Mouse (Mus musculus): ENCODE measurements at regions not wholly inside any gene's neighbourhood (a gene's known extent, or its start where the extent isn't known, plus 50 kb on each side); places are given as distances from the start of the nearest gene placed in this dataset.
"Not testable (repeated sequence)": the region's sequence is repeated elsewhere in the genome, so short reads cannot be mapped to it uniquely, and the experiment has no call there.

- not testable (repeated sequence) for H3K27ac ChIP-seq (ENCODE audit: low read depth, low read length); H3K9ac ChIP-seq (ENCODE audit: low read length); DNase-seq (ENCODE audit: low spot score); H3K27me3 ChIP-seq (ENCODE audit: control insufficient read depth, insufficient read depth, low read length); H3K4me1 ChIP-seq (ENCODE audit: control insufficient read depth, insufficient read depth, low read length); H3K4me3 ChIP-seq (ENCODE audit: low read depth, low read length); H3K36me3 ChIP-seq (ENCODE audit: control insufficient read depth, insufficient read depth, low read length); ATAC-seq (ENCODE audit: insufficient read depth, low FRiP score, low TSS enrichment); H3K4me2 ChIP-seq (ENCODE audit: low read depth); H3K9me3 ChIP-seq (ENCODE audit: control insufficient read depth, low read length)
- WGBS: no CpG with 5 or more reads among the region's 6 CpGs
These were observed 112.1 kb upstream of the Sipa1l1 start for GRCm38 (mm10) chr12:82056782-82057611.

DNA sequence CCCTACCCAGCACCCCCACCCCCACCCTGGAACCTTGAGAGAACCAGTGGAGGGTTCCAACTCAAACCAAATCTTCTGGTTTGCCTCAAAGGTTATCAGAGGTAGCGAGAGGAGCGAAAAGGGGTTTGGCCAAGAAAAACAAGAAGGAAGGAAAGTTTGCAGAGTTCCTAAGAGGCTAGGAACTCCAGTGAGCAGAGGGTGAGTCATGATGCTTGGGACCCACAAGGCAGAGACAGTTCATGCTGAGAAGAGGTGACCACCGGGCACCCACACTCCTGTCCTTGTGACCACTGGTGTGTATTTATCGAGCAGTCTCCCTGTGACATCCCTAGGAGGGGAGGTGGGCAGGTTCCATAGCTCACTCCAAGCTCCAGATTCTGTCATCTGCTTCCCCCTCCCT, 104.1 kb upstream of the Sipa1l1 start:
- Histone ChIP-seq H3K27me3 (ENCODE audit: control insufficient read depth, insufficient read depth, low read length) (no peaks in the 10 kb centered on the region), H3K4me1 (ENCODE audit: control insufficient read depth, insufficient read depth, low read length) (no peaks in the 10 kb centered on the region), H3K4me2 (ENCODE audit: low read depth) (no peak overlapping the region), H3K36me3 (ENCODE audit: control insufficient read depth, insufficient read depth, low read length) (no peaks in the 10 kb centered on the region), H3K9ac (ENCODE audit: low read length) (no peak overlapping the region), H3K27ac (ENCODE audit: low read depth, low read length) (no peak overlapping the region), H3K4me3 (ENCODE audit: low read depth, low read length) (no peak overlapping the region), H3K9me3 (ENCODE audit: control insufficient read depth, low read length) (no peaks in the 10 kb centered on the region)
- no peak for ATAC-seq (ENCODE audit: insufficient read depth, low FRiP score, low TSS enrichment)
- 89% methylated on average over 4 of the region's 4 CpGs for WGBS
- DNase-seq (ENCODE audit: low spot score): no peak

GRCm38 (mm10) chr12:82066860-82067259, 102.3 kb upstream of the Sipa1l1 start:
- ATAC-seq (ENCODE audit: insufficient read depth, low FRiP score, low TSS enrichment): no peak

GRCm38 (mm10) chr12:82069621-82070020, 99.5 kb upstream of the Sipa1l1 start:
- no peaks in the 10 kb centered on the region for H3K36me3 ChIP-seq (ENCODE audit: control insufficient read depth, insufficient read depth, low read length)
- 88% methylated on average over 9 of the region's 9 CpGs for WGBS
- H3K27ac ChIP-seq (ENCODE audit: low read depth, low read length): no peak overlapping the region
- no peak overlapping the region for H3K9ac ChIP-seq (ENCODE audit: low read length)
- no peak overlapping the region for H3K4me2 ChIP-seq (ENCODE audit: low read depth)
- H3K4me1 ChIP-seq (ENCODE audit: control insufficient read depth, insufficient read depth, low read length): no peaks in the 10 kb centered on the region
- H3K9me3 ChIP-seq (ENCODE audit: control insufficient read depth, low read length): no peaks in the 10 kb centered on the region
- H3K27me3 ChIP-seq (ENCODE audit: control insufficient read depth, insufficient read depth, low read length): no peaks in the 10 kb centered on the region
- ATAC-seq (ENCODE audit: insufficient read depth, low FRiP score, low TSS enrichment): no peak
- H3K4me3 ChIP-seq (ENCODE audit: low read depth, low read length): no peak overlapping the region
- DNase-seq (ENCODE audit: low spot score): no peak

More at GRCm38 (mm10) chr12:82066860-82067259, 102.3 kb upstream of the Sipa1l1 start:
- no peak overlapping the region for H3K4me3 ChIP-seq (ENCODE audit: low read depth, low read length)
- DNase-seq (ENCODE audit: low spot score): no peak
- H3K36me3 ChIP-seq (ENCODE audit: control insufficient read depth, insufficient read depth, low read length): no peaks in the 10 kb centered on the region
- no peak overlapping the region for H3K4me2 ChIP-seq (ENCODE audit: low read depth)
- no peaks in the 10 kb centered on the region for H3K27me3 ChIP-seq (ENCODE audit: control insufficient read depth, insufficient read depth, low read length)
- H3K9me3 ChIP-seq (ENCODE audit: control insufficient read depth, low read length): no peaks in the 10 kb centered on the region
- 40% methylated on average over 4 of the region's 4 CpGs for WGBS
- no peaks in the 10 kb centered on the region for H3K4me1 ChIP-seq (ENCODE audit: control insufficient read depth, insufficient read depth, low read length)
- H3K27ac ChIP-seq (ENCODE audit: low read depth, low read length): no peak overlapping the region
- H3K9ac ChIP-seq (ENCODE audit: low read length): no peak overlapping the region

DNA sequence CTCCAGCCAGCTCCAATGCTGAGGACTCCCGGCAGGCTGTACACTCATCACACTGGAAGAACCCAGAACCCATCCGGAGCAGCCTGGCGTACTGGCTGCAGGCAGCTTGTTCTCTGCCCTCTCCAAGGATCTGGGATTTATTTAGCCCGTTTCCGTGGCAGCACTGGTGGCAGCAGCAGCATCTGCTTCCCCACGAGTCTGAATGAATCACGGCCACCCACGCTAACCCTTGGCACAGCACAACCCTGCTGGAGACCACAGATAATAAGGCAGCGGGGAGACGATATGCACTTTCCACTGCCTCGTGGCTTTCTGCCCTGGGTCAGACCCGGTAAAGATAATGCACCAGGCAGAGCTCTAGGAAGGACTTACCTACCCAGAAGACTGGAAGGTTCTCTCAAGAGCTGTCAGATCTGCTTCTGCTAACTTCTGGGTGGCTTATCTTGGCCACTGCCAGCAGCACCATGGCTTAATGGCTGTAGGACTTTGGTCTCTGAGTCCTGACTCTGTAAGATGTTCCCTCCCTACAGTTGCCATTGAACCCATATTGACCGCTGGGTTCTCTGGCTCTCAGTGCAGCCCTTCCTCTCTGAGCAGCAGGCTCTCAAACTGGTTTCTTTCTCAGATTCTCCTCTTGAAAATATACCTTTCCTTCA, 96.2 kb upstream of the Sipa1l1 start:
- DNase-seq (ENCODE audit: low spot score) (no peak), ATAC-seq (ENCODE audit: insufficient read depth, low FRiP score, low TSS enrichment) (no peak)
- Histone ChIP-seq H3K4me1 (ENCODE audit: control insufficient read depth, insufficient read depth, low read length) (no peaks in the 10 kb centered on the region), H3K27me3 (ENCODE audit: control insufficient read depth, insufficient read depth, low read length) (no peaks in the 10 kb centered on the region), H3K4me3 (ENCODE audit: low read depth, low read length) (no peak overlapping the region), H3K27ac (ENCODE audit: low read depth, low read length) (no peak overlapping the region), H3K9ac (ENCODE audit: low read length) (no peak overlapping the region), H3K4me2 (ENCODE audit: low read depth) (no peak overlapping the region), H3K9me3 (ENCODE audit: control insufficient read depth, low read length) (no peaks in the 10 kb centered on the region), H3K36me3 (ENCODE audit: control insufficient read depth, insufficient read depth, low read length) (no peaks in the 10 kb centered on the region)
- WGBS: 73% methylated on average over 13 of the region's 13 CpGs

DNA sequence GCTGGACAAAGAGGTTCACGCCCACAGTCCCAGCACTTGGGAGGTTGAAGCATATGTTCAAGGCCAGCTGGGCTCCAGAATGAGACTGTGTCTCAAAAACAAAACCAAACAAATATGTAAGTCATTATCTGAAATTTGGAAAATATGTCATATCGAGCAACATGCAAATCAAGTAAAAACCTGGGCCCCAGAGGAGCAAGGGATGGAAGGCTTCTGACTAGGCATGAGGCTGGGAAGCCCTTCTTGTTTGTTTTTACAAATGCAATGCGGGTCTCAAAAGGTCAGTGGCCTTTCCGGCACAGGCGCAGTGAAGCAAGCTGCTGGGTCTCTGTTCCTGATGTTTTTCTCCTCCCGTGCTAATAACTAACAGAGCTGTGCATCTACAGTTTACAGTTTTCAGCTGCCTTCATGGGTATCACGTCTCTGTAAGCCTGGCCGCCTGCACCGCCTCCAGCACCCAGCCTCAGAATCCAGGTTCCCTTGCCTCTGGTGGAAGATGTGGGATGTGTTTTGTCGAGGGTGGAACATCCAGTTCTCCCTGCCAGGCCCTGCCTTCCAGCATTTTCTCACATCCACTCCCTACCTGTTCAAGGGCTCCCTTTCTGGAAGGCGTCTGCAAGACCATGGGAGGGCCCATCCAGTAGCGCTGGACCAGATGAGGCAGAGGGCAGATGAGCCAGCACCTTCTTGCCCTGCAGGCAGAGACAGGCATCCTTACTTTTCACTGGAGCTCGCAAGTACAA, 93.5 kb upstream of the Sipa1l1 start:
- H3K4me3 ChIP-seq (ENCODE audit: low read depth, low read length): no peak overlapping the region
- no peak overlapping the region for H3K4me2 ChIP-seq (ENCODE audit: low read depth)
- DNase-seq (ENCODE audit: low spot score) (no peak), ATAC-seq (ENCODE audit: insufficient read depth, low FRiP score, low TSS enrichment) (no peak)
- H3K36me3 ChIP-seq (ENCODE audit: control insufficient read depth, insufficient read depth, low read length): no peaks in the 10 kb centered on the region
- no peaks in the 10 kb centered on the region for H3K27me3 ChIP-seq (ENCODE audit: control insufficient read depth, insufficient read depth, low read length)
- no peaks in the 10 kb centered on the region for H3K4me1 ChIP-seq (ENCODE audit: control insufficient read depth, insufficient read depth, low read length)
- H3K9me3 ChIP-seq (ENCODE audit: control insufficient read depth, low read length): no peaks in the 10 kb centered on the region
- no peak overlapping the region for H3K9ac ChIP-seq (ENCODE audit: low read length)
- H3K27ac ChIP-seq (ENCODE audit: low read depth, low read length): no peak overlapping the region
- WGBS: 50% methylated on average over 13 of the region's 13 CpGs

GRCm38 (mm10) chr12:82076766-82077165, 92.4 kb upstream of the Sipa1l1 start:
- Histone ChIP-seq H3K36me3 (ENCODE audit: control insufficient read depth, insufficient read depth, low read length) (no peaks in the 10 kb centered on the region), H3K4me1 (ENCODE audit: control insufficient read depth, insufficient read depth, low read length) (no peaks in the 10 kb centered on the region), H3K27me3 (ENCODE audit: control insufficient read depth, insufficient read depth, low read length) (no peaks in the 10 kb centered on the region), H3K4me3 (ENCODE audit: low read depth, low read length) (no peak overlapping the region), H3K9ac (ENCODE audit: low read length) (no peak overlapping the region), H3K4me2 (ENCODE audit: low read depth) (no peak overlapping the region), H3K27ac (ENCODE audit: low read depth, low read length) (no peak overlapping the region), H3K9me3 (ENCODE audit: control insufficient read depth, low read length) (no peaks in the 10 kb centered on the region)
- ATAC-seq (ENCODE audit: insufficient read depth, low FRiP score, low TSS enrichment) (no peak), DNase-seq (ENCODE audit: low spot score) (no peak)
- WGBS: 80% methylated on average over 8 of the region's 8 CpGs

GRCm38 (mm10) chr12:82077945-82078344, 91.2 kb upstream of the Sipa1l1 start:
- no peak overlapping the region for H3K4me3 ChIP-seq (ENCODE audit: low read depth, low read length)
- ATAC-seq (ENCODE audit: insufficient read depth, low FRiP score, low TSS enrichment): no peak
- 83% methylated on average over 5 of the region's 5 CpGs for WGBS
- no peak for DNase-seq (ENCODE audit: low spot score)
- no peaks in the 10 kb centered on the region for H3K36me3 ChIP-seq (ENCODE audit: control insufficient read depth, insufficient read depth, low read length)
- no peak overlapping the region for H3K4me2 ChIP-seq (ENCODE audit: low read depth)
- H3K9me3 ChIP-seq (ENCODE audit: control insufficient read depth, low read length): no peaks in the 10 kb centered on the region
- H3K4me1 ChIP-seq (ENCODE audit: control insufficient read depth, insufficient read depth, low read length): no peaks in the 10 kb centered on the region
- no peak overlapping the region for H3K27ac ChIP-seq (ENCODE audit: low read depth, low read length)
- no peak overlapping the region for H3K9ac ChIP-seq (ENCODE audit: low read length)
- H3K27me3 ChIP-seq (ENCODE audit: control insufficient read depth, insufficient read depth, low read length): no peaks in the 10 kb centered on the region
